Mouse (Mus musculus) urinary bladder, adult 2 months (tissue): ENCODE results near the gene Tecr. TPM values are rescaled to one million over a fixed set of nuclear protein-coding genes. Genes with fewer than 3 reads are reported as not detected.
"Not testable (repeated sequence)": the region's sequence is repeated elsewhere in the genome, so short reads cannot be mapped to it uniquely, and the experiment has no call there.

Experiments
- DNase-seq: peaks from one replicate; pipeline ENCODE4 v3.0.0; 2022; ENCODE audit warnings: low spot score
- polyA plus RNA-seq: library from polyadenylated mRNA; depleted of rRNA; stranded (reverse); fragments of >200 nt; gene quantifications from 2 replicates; pipeline ENCODE4 v1.2.3, GENCODE M21; 2012

The Tecr gene
- polyA plus RNA-seq, 1 experiment, result 313 TPM

DNA sequence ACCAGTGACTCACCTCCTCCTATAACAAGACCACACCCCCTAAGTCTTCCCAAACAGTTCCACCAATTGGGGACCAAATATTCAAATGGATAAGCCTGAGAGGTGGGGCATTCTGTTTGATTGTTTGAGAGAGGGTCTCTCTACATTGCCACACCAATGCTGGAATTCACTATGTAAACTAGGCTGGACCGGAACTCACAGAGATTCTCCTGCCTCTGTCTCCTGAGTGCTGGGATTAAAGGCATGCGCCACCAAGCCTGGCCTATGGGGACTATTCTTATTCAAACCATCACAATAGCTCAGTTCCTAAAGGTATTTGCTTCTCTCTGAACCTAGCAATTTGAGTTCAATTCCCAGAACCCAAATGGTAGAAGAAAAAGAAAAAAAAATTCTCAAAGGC, 10.8 kb upstream of the Tecr start:
- no peak for DNase-seq

DNA sequence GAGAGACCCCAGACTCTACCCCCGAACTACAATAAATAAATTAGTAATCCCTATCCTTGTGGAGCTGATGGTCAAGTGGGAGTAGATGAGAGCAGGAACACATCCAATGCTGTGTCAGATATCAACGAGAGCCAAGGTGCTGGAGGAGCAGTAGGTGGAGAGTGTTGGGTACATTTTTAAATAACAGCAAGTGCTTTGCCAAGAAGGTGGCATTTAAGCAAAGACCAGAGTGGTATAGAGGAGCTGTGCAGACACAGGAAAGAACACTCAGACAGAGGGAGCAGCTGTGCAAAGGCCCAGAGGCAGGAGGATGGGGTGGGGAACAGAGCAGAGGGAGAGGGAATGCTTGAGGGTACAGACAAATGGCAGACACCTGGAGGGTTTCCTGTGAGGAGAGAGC, 9.3 kb upstream of the Tecr start:
- no peak for DNase-seq

DNA sequence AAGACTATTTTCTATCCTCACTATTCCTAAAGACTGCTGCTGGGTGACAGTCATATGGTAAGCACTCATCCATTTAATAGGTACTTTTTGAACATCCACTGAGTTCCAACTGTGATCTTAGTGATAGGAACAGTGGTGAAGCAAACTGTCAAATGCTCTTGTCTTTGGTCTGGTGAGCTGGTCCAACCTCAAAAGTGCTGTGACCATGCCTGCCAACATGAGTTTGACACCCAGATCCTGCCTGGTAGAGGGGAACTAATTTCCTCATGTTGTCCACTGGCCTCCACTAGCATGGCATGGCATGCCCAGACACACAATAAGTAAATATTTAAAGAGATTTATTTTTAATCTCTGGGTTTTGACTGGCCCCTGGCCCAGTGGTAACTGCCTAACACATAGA, 8.9 kb upstream of the Tecr start:
- DNase-seq, result no peak

DNA sequence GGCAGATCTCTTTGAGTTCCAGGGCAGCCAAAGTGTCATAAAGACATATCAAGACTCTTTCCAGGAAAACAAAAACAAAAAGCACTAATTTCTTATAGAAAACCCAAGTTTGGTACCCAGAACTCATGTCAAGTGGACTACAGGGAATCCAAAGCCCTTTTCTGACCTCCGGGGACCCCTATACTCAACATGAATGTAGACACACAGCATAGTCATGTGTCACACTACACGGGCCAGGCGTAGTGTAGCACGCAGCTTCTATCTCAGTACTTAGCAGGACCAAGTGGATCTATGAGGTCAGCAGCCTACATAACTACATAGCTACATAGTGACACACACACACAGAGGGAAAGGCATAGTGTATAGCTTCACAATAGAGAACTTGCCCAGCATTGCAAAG, 5.9 kb upstream of the Tecr start:
- DNase-seq, result no peak

DNA sequence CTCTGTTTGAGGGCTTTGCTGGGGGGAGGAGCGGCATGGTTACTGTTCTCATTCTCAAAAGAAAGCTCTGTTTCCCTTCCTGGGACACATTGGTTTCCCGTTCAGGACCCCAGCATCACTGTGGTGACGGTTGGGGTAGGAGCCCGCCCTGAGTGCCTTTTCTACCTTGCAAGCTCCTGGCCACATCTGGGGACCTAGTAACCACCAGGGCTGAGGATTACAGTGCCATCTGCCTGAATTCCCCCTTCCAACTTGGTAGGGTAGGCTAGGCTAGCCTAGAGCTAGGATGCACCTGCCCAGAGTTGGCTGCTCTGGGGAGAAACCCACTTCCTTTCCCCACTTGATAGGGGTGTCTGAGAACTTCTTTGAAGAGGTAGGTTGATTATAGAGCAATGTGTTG, 4.2 kb upstream of the Tecr start:
- no peak for DNase-seq

DNA sequence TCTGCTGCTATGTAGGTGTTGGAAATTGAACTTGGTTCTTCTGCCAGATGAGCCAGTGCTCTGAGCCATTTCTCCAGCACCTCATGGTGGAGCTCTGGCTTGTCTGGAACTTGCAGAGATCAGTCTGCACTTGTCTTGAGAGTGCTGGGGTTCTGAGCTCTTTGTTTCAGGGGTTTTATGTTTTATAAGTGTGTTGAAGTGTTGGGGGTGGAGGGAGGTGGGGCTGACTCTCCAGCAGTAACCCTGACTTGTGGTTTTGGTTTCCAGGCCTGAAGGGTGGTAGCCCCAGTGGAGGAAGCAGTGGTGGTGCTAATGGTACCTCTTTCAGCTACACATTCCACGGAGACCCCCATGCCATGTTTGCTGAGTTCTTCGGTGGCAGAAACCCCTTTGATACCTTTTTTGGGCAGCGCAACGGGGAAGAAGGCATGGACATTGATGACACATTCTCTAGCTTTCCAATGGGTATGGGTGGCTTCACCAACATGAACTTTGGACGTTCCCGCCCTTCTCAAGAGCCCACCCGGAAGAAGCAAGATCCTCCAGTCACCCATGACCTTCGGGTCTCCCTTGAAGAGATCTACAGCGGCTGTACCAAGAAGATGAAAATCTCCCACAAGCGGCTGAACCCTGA, 1.9 kb upstream of the Tecr start:
- no peak for DNase-seq

DNA sequence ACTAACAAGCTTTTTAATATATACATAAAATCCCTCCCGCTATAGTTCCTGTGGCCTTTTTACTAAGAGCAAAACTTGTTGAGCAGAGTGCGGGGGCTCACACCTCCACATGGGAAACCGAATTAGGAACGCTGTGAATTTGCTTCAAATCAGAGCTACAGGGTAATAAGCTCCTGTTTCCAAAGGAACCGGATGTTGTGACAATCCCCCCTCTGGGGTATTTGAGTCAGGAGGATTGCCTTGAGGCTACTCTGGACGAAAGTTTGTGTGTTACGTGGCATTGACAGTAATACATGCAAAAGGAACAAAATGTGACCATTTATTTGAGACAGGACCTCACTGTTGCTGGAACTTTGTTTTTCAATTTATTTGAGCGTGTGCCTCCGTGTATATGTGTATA, 1.3 kb upstream of the Tecr start:
- no peak for DNase-seq

DNA sequence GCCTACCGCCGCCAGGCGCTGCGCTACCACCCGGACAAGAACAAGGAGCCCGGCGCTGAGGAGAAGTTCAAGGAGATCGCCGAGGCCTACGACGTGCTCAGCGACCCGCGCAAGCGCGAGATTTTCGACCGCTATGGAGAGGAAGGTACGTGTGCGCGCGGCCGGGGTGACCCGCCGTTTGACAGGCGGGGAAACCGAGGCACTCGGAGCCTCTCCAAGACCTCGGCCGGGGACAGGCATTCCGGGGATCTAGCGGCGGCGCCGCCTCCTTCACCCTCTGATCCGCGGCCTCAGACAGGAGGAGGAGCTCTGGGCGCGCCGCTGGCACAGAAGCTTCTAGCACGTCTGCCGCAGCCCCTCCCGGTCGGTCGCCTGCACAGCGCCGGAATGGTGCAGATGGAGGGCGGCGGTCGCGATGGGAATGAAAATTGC, 643 bp upstream of the Tecr start:
- peak; percentile 82 for DNase-seq

DNA sequence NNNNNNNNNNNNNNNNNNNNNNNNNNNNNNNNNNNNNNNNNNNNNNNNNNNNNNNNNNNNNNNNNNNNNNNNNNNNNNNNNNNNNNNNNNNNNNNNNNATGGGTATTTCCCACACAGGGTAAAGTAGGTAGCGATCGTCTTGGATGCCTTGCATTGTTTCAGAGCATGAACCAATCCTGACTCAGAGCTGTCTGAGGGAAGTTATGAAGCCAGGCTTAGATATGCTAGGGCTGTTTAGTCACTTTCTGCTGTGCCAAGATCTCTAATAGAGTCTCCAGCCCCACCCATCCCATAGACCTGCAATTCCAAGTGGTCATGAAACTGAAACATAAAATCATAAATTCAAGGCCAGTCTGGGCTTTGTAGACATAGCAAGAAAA, 5.1 kb downstream of the Tecr start:
- DNase-seq, result no peak

DNA sequence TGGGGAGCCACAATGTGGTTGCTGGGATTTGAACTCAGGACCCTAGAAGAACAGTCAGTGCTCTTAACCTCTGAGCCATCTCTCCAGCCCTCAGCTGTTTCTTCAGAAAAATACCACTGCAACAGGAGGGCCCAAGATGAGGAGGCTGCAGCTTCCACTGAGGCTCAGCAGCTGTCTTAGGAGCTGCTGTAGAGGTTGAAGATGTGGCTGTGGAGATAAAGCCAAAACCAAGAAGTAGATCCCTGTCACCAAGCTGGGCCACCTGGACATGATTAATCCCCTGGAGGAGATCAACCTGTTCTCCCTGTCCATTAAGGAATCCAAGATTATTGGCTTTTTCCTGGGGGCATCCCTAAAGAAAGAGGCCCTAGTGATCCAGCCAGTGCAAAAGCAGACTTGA, 8.0 kb downstream of the Tecr start:
- no peak for DNase-seq

DNA sequence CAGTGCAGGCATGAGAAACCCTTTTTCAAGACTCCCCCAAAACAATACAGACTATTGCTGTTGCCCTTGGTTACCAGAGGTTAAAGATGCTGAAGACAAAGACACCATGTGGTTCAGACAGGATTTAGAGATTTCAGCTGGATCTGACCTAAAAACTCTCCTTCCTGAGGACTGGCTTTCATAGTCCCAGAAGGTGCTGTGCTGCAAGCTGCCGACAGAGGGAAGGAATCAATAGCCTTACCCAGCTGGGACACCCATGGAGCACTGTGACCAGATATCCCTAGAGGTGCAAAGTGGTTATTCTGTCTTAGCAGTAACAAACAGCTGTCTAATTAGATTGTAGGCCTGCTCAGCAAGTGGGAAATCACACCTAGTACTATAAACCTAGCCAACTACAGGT, 9.6 kb downstream of the Tecr start:
- no peak for DNase-seq

DNA sequence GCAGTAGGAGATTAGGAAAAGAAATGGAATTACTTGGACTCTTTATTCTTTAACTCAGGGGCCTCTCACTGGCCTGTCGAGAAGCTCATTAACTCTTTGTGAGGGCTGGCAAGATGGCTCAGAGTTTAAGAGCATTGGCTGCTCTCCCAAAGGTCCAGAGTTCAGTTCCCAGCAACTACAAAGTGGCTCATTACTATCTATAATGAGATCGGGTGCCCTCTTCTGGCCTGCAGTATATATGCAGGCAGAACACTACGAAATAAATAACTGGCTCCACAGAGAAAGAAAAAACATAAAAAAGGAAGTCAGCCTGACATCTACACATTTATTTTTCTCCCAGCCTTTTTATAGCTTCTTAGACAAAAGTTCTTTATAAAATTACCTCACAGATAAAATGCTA, 11.4 kb downstream of the Tecr start:
- no peak for DNase-seq

DNA sequence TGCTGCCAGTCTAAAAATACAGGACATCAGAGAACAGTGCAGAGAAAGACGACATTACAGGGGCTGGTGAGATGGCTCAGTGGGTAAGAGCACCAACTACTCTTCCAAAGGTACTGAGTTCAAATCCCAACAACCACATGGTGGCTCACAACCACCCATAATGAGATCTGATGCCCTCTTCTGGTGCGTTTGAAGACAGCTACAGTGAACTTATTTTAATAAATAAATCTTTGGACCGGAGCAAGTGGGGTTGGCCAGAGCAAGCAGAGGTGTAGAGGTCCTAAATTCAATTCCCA, 12.8 kb downstream of the Tecr start:
- not testable (repeated sequence) for DNase-seq

DNA sequence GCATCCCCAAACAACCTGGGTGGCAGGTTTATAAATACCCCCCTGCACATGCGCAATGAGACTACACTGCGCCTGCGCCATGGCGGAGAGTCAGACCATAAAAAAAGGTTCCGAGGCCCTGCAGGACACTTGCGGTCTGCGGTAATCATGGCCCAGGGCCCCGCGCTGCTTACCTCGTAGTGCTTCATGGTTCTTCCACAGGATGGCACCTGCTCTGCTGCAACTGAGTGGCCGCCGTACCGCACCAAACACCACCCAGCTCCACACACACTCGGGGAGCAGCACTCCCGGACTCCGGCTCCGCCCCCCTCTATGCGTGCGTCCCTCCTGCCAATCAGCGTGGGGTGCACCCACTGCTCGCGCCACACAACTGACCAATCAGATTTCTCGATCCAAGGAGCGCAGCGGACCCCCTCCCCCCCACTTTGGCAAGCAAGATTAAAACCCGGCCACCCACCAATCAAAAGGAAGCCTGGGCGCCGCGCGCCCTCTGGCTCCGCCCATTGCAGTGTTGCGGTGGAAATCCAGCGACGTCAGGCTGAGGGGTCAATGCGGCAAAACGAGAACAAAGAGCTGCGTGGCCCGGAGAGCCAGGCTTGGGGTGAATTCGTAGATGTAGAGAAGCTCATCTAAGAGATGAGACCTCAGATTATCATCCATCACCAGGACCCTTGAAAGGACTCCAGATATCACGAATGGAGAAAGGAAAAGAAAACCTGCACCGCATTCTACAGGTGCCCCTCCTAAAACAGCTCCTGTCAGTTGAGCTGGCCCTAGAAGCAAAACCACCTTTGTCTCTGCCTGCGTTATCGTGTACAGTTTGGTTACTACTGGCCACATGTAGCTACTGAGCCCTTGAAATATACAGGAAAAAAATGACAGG, 13.4 kb downstream of the Tecr start:
- peak; percentile 88 for DNase-seq

DNA sequence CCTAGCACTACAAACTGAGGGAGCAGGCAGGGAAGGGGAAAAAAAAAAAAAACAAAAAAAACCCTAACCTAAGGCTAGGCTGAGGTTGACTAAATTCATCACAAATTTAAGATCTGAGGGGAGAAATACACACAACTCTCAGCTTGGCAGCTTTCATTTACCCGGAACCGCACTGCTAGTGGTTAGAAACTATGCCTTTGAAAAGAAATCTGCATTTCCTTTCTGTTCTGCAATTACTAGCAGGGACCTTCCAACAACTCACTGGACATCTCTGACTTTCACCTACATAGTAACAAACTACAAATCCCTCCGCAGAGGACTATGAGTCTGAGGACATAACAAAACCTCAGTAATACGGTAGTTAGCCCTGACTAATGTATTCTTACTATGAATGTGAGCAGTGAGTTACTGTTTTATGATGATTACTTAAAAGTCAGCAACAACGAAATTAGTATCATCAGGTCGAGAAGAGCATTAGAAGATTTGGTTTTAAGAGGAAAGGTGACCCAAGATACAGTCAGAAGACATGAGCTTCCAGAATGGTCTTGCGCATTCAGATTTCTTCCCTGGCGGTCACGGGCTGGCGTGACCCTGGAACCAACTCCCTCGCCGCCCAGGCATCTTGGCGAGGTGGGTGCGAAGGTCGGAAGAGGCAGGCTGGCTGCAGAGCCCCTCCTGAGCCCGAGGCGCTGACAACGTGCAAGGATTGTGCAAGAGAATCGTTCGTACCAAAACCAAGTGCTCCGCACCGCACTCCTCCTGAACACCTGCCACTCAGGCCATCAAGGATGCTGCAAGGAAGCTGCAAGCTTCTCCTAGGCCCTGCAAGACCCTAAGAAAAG, 14.2 kb downstream of the Tecr start:
- DNase-seq, result no peak

DNA sequence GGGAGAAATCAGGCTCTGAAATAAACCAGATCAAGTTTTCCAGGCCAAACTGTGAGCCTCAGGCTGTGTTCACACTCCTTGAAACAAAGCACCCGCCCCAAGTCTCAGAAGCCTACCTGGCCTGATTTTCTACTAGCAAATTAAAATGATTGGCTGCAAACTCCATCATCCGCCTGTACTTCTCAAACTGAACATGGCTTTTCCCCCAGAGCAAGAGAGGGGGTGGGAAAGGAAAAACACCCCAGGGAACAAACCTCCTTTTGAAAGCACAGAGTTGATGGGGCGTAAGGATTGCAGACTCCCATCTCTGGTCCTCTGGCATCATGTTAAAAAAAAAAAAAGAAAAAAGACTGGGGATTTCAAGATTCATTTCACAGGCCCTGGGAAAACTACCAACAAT, 15.1 kb downstream of the Tecr start:
- DNase-seq, result no peak

DNA sequence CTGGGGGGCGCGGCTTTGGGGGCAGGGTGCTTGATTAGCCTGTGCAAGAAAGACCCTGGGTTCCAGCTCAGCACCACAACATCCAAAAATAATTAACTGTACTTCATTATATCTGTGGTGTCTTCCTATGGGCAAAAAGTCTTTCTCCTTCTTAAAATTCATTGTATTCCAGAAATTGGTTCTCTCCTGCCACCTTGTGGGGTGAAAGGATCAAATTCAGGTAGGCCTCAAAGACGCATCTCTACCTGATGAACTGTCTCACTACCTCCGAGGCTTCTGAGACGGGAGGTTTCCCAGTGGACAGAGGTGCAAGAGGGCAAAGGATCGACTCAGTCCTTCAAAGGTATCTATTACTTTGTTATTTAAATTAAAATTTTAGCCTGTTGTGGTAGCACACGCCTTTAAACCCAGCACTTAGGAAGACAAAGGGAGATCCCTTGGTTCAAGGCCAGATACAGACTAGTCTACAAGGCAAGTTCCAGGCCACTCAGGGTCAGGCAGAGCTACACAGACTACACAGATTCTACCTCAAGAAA, 17.2 kb downstream of the Tecr start:
- DNase-seq, result no peak

DNA sequence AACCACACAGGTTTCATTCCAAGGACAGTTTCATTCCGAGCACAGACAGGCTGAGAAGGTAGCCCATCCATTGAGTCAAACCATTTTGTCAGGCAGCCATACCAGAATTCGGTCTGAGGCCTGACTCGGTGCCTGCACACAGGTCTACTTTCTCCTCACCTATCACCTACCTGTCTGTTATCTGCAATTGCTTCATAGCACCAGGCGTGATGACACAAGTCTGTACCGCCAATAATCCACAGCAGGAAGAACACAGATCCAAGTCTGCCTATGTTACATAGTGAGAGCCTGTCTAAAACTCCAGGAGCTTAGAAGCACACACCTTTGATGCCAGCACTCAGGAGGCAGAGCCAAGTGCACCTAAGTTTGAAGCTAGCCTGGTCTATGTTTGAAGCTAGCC, 18.9 kb downstream of the Tecr start:
- no peak for DNase-seq

DNA sequence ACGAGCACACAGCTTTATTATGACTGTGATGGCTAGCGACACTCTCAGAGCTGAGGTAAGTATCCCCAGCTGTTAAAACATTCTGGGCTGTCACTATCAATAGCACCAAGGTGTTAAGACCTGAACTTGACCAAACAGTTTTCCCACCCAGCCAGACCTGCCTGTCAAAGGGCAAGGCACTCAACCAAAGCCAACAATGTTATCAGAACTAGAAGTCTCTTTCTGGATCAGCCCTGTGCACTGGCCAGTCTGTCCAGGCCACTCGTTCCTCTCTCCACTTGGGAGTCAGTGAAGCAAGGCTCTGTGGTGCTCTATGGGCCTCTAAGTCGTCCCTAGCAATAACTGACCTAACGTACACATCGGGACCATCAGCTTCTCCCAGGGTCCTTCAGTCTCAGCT, 20.1 kb downstream of the Tecr start:
- no peak for DNase-seq

DNA sequence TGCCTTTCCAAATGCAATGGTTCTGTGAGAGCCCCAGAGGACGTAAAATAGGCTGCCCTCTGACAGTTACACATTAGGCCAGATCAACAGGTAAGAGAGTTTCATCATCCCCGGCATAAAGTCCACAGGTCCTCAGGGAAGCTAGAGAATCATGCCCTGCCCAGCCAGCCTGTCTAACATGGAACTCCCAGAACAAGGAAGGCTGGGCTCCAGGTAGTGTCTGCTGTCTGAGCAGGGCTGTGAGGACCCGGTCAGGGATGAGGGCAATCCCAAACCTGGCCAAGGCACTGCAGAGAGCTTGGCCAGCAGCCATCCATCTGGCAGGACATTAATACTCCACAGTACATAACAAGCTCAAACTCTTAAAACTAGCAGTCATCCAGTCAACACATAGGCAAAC, 22.4 kb downstream of the Tecr start:
- DNase-seq, result no peak

DNA sequence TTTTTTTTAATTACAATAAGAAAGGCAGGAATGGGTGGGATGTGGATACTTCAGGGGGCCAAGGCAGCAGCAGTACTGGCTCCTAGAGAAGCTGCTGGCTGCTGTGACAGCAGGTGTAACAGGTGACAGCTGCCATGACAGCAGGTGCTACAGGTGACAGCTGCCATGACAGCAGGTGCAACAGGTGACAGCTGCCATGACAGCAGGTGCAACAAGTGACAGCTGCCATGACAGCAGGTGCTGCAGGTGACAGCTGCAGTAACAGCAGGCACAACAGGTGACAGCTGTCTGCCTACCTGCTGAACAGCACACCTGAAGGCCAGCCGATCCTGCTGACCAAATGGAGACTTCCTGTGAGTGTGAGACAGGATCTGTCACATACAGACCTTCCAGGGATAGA, 23.0 kb downstream of the Tecr start:
- no peak for DNase-seq

DNA sequence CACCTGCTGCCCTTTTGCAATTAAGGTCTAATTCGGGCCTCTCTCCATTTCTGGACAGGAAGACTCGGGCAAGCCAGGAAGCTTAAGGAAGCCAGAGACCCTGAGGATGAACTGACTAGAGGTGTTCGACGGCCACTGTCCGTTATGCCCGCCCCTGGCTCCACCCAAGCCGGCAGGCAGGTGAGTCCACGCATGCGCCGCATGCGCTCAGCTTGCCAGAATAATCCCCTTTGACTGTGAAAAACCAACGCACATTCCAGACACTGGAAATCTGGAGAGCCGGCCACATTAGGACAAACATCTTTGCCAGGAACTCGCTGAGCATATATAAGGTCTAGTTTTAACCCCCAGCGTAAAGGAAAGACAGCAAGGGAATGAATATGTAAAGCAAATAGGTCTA, 24.5 kb downstream of the Tecr start:
- no peak for DNase-seq

DNA sequence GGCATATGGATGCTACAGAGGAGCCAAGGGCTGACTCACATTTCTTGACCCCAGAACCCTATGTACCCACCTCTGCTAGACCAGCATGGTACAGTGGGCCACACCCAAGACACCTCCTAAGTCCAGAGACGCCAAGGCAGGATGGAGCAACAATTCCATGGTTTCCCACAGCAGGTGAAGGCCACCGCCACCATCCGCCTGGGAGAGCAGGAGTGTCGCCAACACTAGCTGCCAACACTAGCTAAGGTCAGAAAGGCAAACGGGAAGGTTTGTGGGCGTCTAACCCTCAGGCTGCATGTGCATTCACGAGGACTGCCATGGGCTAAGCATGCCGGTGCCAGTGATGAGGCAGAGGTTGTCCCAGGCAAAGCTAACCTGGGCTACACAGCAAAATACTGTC, 25.5 kb downstream of the Tecr start:
- peak; percentile 17 for DNase-seq
